Mouse (Mus musculus): Measurements from ENCODE around the gene Unc93b1.

Gene Unc93b1

GRCm38 (mm10) chr19:3913692-3914091 lies 21.3 kb upstream of the Unc93b1 start:
- DNase-seq (ENCODE audit: low spot score in 2 of 2): no peak

- DNase-seq (ENCODE audit: low spot score in 2 of 2): no peak
Measured at GRCm38 (mm10) chr19:3914535-3914934, 20.5 kb upstream of the Unc93b1 start.

GRCm38 (mm10) chr19:3916727-3917126 lies 18.3 kb upstream of the Unc93b1 start:
- no peak for DNase-seq (ENCODE audit: low spot score in 2 of 2)

GRCm38 (mm10) chr19:3919928-3920327 lies 15.1 kb upstream of the Unc93b1 start:
- DNase-seq (ENCODE audit: low spot score in 2 of 2): no peak

GRCm38 (mm10) chr19:3922661-3923371 lies 12.2 kb upstream of the Unc93b1 start:
- no peak for DNase-seq (ENCODE audit: low spot score in 2 of 2)

- no peak for DNase-seq (ENCODE audit: low spot score in 2 of 2)
Measured at GRCm38 (mm10) chr19:3923586-3923985, 11.4 kb upstream of the Unc93b1 start.

GRCm38 (mm10) chr19:3924190-3924589 lies 10.8 kb upstream of the Unc93b1 start:
- no peak for DNase-seq (ENCODE audit: low spot score in 2 of 2)

- no peak for DNase-seq (ENCODE audit: low spot score in 2 of 2)
Measured at GRCm38 (mm10) chr19:3924868-3925267, 10.1 kb upstream of the Unc93b1 start.

GRCm38 (mm10) chr19:3925859-3926258 lies 9.1 kb upstream of the Unc93b1 start:
- DNase-seq (ENCODE audit: low spot score in 2 of 2): no peak

- DNase-seq (ENCODE audit: low spot score in 2 of 2): no peak
Measured at GRCm38 (mm10) chr19:3926279-3926678, 8.7 kb upstream of the Unc93b1 start.

- no peak for DNase-seq (ENCODE audit: low spot score in 2 of 2)
Measured at GRCm38 (mm10) chr19:3926685-3927084, 8.3 kb upstream of the Unc93b1 start.

GRCm38 (mm10) chr19:3927989-3928388 lies 7.0 kb upstream of the Unc93b1 start:
- DNase-seq (ENCODE audit: low spot score in 2 of 2): no peak

- no peak for DNase-seq (ENCODE audit: low spot score in 2 of 2)
Measured at GRCm38 (mm10) chr19:3928779-3929178, 6.2 kb upstream of the Unc93b1 start.

- DNase-seq (ENCODE audit: low spot score in 2 of 2): no peak
Measured at GRCm38 (mm10) chr19:3929211-3929941, 5.6 kb upstream of the Unc93b1 start, which contains the start of gene Aldh3b1. Gene Aldh3b1 (minus strand): TSS chr19:3929808.

- DNase-seq (ENCODE audit: low spot score in 2 of 2): peak; percentile 51 to 57
Measured at GRCm38 (mm10) chr19:3930262-3931057, 4.5 kb upstream of the Unc93b1 start.

GRCm38 (mm10) chr19:3931716-3932115 lies 3.3 kb upstream of the Unc93b1 start:
- DNase-seq (ENCODE audit: low spot score in 2 of 2): no peak

- DNase-seq (ENCODE audit: low spot score in 2 of 2): peak in 1 of 2 experiments; percentile 39
Measured at GRCm38 (mm10) chr19:3935896-3936850, 1.2 kb downstream of the Unc93b1 start.

GRCm38 (mm10) chr19:3942315-3942714 lies 7.3 kb downstream of the Unc93b1 start:
- no peak for DNase-seq (ENCODE audit: low spot score in 2 of 2)

GRCm38 (mm10) chr19:3942986-3943735 lies 8.2 kb downstream of the Unc93b1 start:
- DNase-seq (ENCODE audit: low spot score in 2 of 2): peak in 1 of 2 experiments; percentile 43

- DNase-seq (ENCODE audit: low spot score in 2 of 2): peak; percentile 64 to 69
Measured at GRCm38 (mm10) chr19:3945872-3946564, 11.0 kb downstream of the Unc93b1 start.
